Mouse (Mus musculus) cerebellum, adult 2 months (tissue): ENCODE data around the gene Serpine1.

Source experiments
- CTCF ChIP-seq: fragments of 200-500 bp; IDR thresholded peaks from 2 replicates; pipeline ENCODE4 v1.5.1; 2011; ENCODE audit warnings: low read depth, mild to moderate bottlenecking, control low read depth, low read length, moderate library complexity, borderline replicate concordance; ENCODE audit not compliant: insufficient read depth
- POLR2A ChIP-seq: fragments of 200-500 bp; IDR thresholded peaks from 2 replicates; pipeline ENCODE4 v1.6.1; 2011; ENCODE audit warnings: low read length, control low read depth, borderline replicate concordance; ENCODE audit not compliant: insufficient read depth

- TF ChIP-seq CTCF (no peak), POLR2A (peak; percentile 49; the same call in 1 of the 2 replicates)
Measured at GRCm38 (mm10) chr5:137045402-137046323, 26.4 kb downstream of the Serpine1 start, which contains the start of gene Ap1s1.
